Mouse (Mus musculus) midbrain, embryonic 16.5 days (tissue): Measurements from ENCODE around the gene Frmpd2. TPM values are rescaled to one million over a fixed set of nuclear protein-coding genes. Genes with fewer than 3 reads are reported as not detected.

Source experiments
- ATAC-seq: fragments of 200-750 bp; cut with Nextera tagmentation; 2 replicates; pipeline ENCODE4 v1.8.0; 2017; ENCODE audit warnings: moderate TSS enrichment
- H3K27ac ChIP-seq: fragments of 300-500 bp; sonication (generic); 2 replicates; pipeline ENCODE4 v1.5.1; 2014; ENCODE audit warnings: mild to moderate bottlenecking, low read length, mixed read lengths
- H3K27me3 ChIP-seq: fragments of 300-500 bp; sonication (generic); 2 replicates; pipeline ENCODE4 v1.6.1; 2014; ENCODE audit warnings: low read depth, low read length, mixed read lengths; ENCODE audit not compliant: control insufficient read depth, insufficient read depth
- H3K36me3 ChIP-seq: fragments of 300-500 bp; sonication (generic); 2 replicates; pipeline ENCODE4 v1.6.1; 2014; ENCODE audit warnings: mild to moderate bottlenecking, low read length, moderate library complexity, mixed read lengths; ENCODE audit not compliant: control insufficient read depth, insufficient read depth
- H3K4me1 ChIP-seq: fragments of 300-500 bp; sonication (generic); 2 replicates; pipeline ENCODE4 v1.6.1; 2014; ENCODE audit warnings: mild to moderate bottlenecking, low read length, mixed read lengths; ENCODE audit not compliant: control insufficient read depth, insufficient read depth
- H3K4me2 ChIP-seq: fragments of 300-500 bp; sonication (generic); 2 replicates; pipeline ENCODE4 v1.6.1; 2014; ENCODE audit warnings: mild to moderate bottlenecking, low read length, mixed read lengths
- H3K4me3 ChIP-seq: fragments of 300-500 bp; sonication (generic); 2 replicates; pipeline ENCODE4 v1.5.1; 2014; ENCODE audit warnings: low read depth, mild to moderate bottlenecking, low read length, moderate library complexity, mixed read lengths
- H3K9ac ChIP-seq: fragments of 300-500 bp; sonication (generic); 2 replicates; pipeline ENCODE4 v1.6.1; 2014; ENCODE audit warnings: low read depth, low read length, mixed read lengths
- H3K9me3 ChIP-seq: fragments of 300-500 bp; sonication (generic); replicated peaks from 2 replicates; pipeline ENCODE4 v1.6.1; 2014; ENCODE audit warnings: mild to moderate bottlenecking, low read length, mixed read lengths; ENCODE audit not compliant: control insufficient read depth, poor library complexity, severe bottlenecking
- WGBS: fragments of 180-500 bp; shearing (Covaris S2); extraction: QIAGEN DNeasy Blood & Tissue Kit; methylation state at CpG from one replicate; pipeline ENCODE4 v1.1.7; 2014; 5-methylcytosine and 5-hydroxymethylcytosine counted together
- polyA plus RNA-seq: library from polyadenylated mRNA; unstranded; fragments of >200 nt; fragmentation: Nextera tagmentation; extraction: Ambion mirVana; gene quantifications from 2 replicates; pipeline ENCODE4 v1.2.1, GENCODE M21; 2015

The Frmpd2 gene
- polyA plus RNA-seq, 1 experiment from 2014 or later: 0.48 TPM

GRCm38 (mm10) chr14:33497418-33497817 lies 25.9 kb downstream of the Frmpd2 start:
- no peaks in the 10 kb centered on the region for H3K27me3 ChIP-seq
- H3K9me3 ChIP-seq: no peaks in the 10 kb centered on the region
- 73% methylated on average over 5 of the region's 5 CpGs for WGBS
- H3K4me1 ChIP-seq: no peaks in the 10 kb centered on the region
- H3K4me3 ChIP-seq: no peak overlapping the region
- no peak overlapping the region for H3K4me2 ChIP-seq
- H3K9ac ChIP-seq: no peak overlapping the region
- ATAC-seq: no peak
- H3K27ac ChIP-seq: no peak overlapping the region
- no peaks in the 10 kb centered on the region for H3K36me3 ChIP-seq

GRCm38 (mm10) chr14:33498849-33499248 lies 27.4 kb downstream of the Frmpd2 start:
- Histone ChIP-seq H3K36me3 (no peaks in the 10 kb centered on the region), H3K27ac (no peak overlapping the region), H3K4me2 (no peak overlapping the region), H3K9me3 (no peaks in the 10 kb centered on the region), H3K27me3 (no peaks in the 10 kb centered on the region), H3K4me3 (no peak overlapping the region), H3K4me1 (no peaks in the 10 kb centered on the region), H3K9ac (no peak overlapping the region)
- WGBS: 81% methylated on average over 3 of the region's 3 CpGs
- no peak for ATAC-seq

GRCm38 (mm10) chr14:33500631-33501030 lies 29.1 kb downstream of the Frmpd2 start:
- no peaks in the 10 kb centered on the region for H3K27me3 ChIP-seq
- 79% methylated on average over 10 of the region's 10 CpGs for WGBS
- H3K4me2 ChIP-seq: no peak overlapping the region
- no peaks in the 10 kb centered on the region for H3K36me3 ChIP-seq
- H3K4me1 ChIP-seq: no peaks in the 10 kb centered on the region
- H3K9me3 ChIP-seq: no peaks in the 10 kb centered on the region
- ATAC-seq: no peak
- no peak overlapping the region for H3K27ac ChIP-seq
- no peak overlapping the region for H3K4me3 ChIP-seq
- no peak overlapping the region for H3K9ac ChIP-seq

- no peak overlapping the region for H3K27ac ChIP-seq
- no peaks in the 10 kb centered on the region for H3K36me3 ChIP-seq
- H3K9ac ChIP-seq: no peak overlapping the region
- no peak for ATAC-seq
- no peak overlapping the region for H3K4me3 ChIP-seq
- 85% methylated on average over 9 of the region's 9 CpGs for WGBS
- H3K4me2 ChIP-seq: no peak overlapping the region
- H3K4me1 ChIP-seq: no peaks in the 10 kb centered on the region
- H3K27me3 ChIP-seq: no peaks in the 10 kb centered on the region
- no peaks in the 10 kb centered on the region for H3K9me3 ChIP-seq
Observed at GRCm38 (mm10) chr14:33503311-33503710, 31.8 kb downstream of the Frmpd2 start.

GRCm38 (mm10) chr14:33506696-33507095 lies 35.2 kb downstream of the Frmpd2 start:
- H3K4me1 ChIP-seq: no peaks in the 10 kb centered on the region
- no peaks in the 10 kb centered on the region for H3K9me3 ChIP-seq
- H3K36me3 ChIP-seq: no peaks in the 10 kb centered on the region
- no peak overlapping the region for H3K4me3 ChIP-seq
- ATAC-seq: no peak
- no peak overlapping the region for H3K4me2 ChIP-seq
- no peak overlapping the region for H3K27ac ChIP-seq
- H3K27me3 ChIP-seq: no peaks in the 10 kb centered on the region
- WGBS: 72% methylated on average over 4 of the region's 4 CpGs
- no peak overlapping the region for H3K9ac ChIP-seq

GRCm38 (mm10) chr14:33508660-33509059 lies 37.2 kb downstream of the Frmpd2 start:
- Histone ChIP-seq H3K4me1 (0 out of 2 replicates have a peak, but pooled peaks cover under 1% of the 10 kb centered on the region), H3K36me3 (no peaks in the 10 kb centered on the region), H3K27me3 (no peaks in the 10 kb centered on the region), H3K4me2 (no peak overlapping the region), H3K9ac (no peak overlapping the region), H3K27ac (no peak overlapping the region), H3K9me3 (no peaks in the 10 kb centered on the region), H3K4me3 (no peak overlapping the region)
- ATAC-seq: no peak
- WGBS: 96% methylated on average over 1 of the region's 1 CpGs

- H3K4me3 ChIP-seq: no peak overlapping the region
- no peak for ATAC-seq
- 49% methylated on average over 5 of the region's 5 CpGs for WGBS
Observed at GRCm38 (mm10) chr14:33513877-33514276, 42.4 kb downstream of the Frmpd2 start.

GRCm38 (mm10) chr14:33514756-33515285 lies 43.3 kb downstream of the Frmpd2 start:
- WGBS: 68% methylated on average over 6 of the region's 6 CpGs
- 0 out of 2 replicates have a peak, but pooled peaks cover 6% of the 10 kb centered on the region for H3K4me1 ChIP-seq
- H3K27ac ChIP-seq: no peak overlapping the region
- no peaks in the 10 kb centered on the region for H3K36me3 ChIP-seq
- H3K9ac ChIP-seq: no peak overlapping the region
- no peaks in the 10 kb centered on the region for H3K9me3 ChIP-seq
- H3K27me3 ChIP-seq: no peaks in the 10 kb centered on the region
- no peak overlapping the region for H3K4me2 ChIP-seq
- no peak for ATAC-seq
- H3K4me3 ChIP-seq: no peak overlapping the region

More at GRCm38 (mm10) chr14:33513877-33514276, 42.4 kb downstream of the Frmpd2 start:
- no peak overlapping the region for H3K9ac ChIP-seq
- H3K9me3 ChIP-seq: no peaks in the 10 kb centered on the region
- H3K4me1 ChIP-seq: 0 out of 2 replicates have a peak, but pooled peaks cover 6% of the 10 kb centered on the region
- H3K27me3 ChIP-seq: no peaks in the 10 kb centered on the region
- H3K36me3 ChIP-seq: no peaks in the 10 kb centered on the region
- no peak overlapping the region for H3K27ac ChIP-seq
- no peak overlapping the region for H3K4me2 ChIP-seq

- Histone ChIP-seq H3K4me1 (peaks cover 10% of the 10 kb centered on the region; the same call in 1 of the 2 replicates), H3K27me3 (no peaks in the 10 kb centered on the region), H3K9ac (no peak overlapping the region), H3K27ac (no peak overlapping the region), H3K36me3 (no peaks in the 10 kb centered on the region), H3K9me3 (no peaks in the 10 kb centered on the region), H3K4me3 (no peak overlapping the region), H3K4me2 (no peak overlapping the region)
- WGBS: 43% methylated on average over 3 of the region's 3 CpGs
- 0 out of 2 replicates have a peak, but pooled peaks have one; percentile 13 for ATAC-seq
Observed at GRCm38 (mm10) chr14:33521538-33521937, 50.0 kb downstream of the Frmpd2 start.
